Mouse (Mus musculus): ENCODE results near the gene Exoc6. TPM values are rescaled to one million over a fixed set of nuclear protein-coding genes. Genes with fewer than 3 reads are reported as not detected.
"Not testable (repeated sequence)": the region's sequence is repeated elsewhere in the genome, so short reads cannot be mapped to it uniquely, and the experiment has no call there.

The Exoc6 gene
- total RNA-seq, 4 experiments from 2014 or later: 53.9 to 59.3 (median 55.6) TPM

GRCm38 (mm10) chr19:37536426-37536825, 13.8 kb upstream of the Exoc6 start:
- DNase-seq (ENCODE audit: low spot score in 2 of 2): peak in 1 of 2 experiments; percentile 24

- no peak for DNase-seq (ENCODE audit: low spot score in 2 of 2)
Observed at GRCm38 (mm10) chr19:37537717-37538116, 12.5 kb upstream of the Exoc6 start.

- no peak for DNase-seq (ENCODE audit: low spot score in 2 of 2)
Observed at GRCm38 (mm10) chr19:37540201-37540600, 10.0 kb upstream of the Exoc6 start.

- no peak for DNase-seq (ENCODE audit: low spot score in 2 of 2)
Observed at GRCm38 (mm10) chr19:37543537-37544326, 6.5 kb upstream of the Exoc6 start.

- DNase-seq (ENCODE audit: low spot score in 2 of 2): no peak
Observed at GRCm38 (mm10) chr19:37544476-37544875, 5.7 kb upstream of the Exoc6 start.

- DNase-seq (ENCODE audit: low spot score in 2 of 2): no peak
Observed at GRCm38 (mm10) chr19:37545231-37545630, 5.0 kb upstream of the Exoc6 start.

- no peak for DNase-seq (ENCODE audit: low spot score in 2 of 2)
Observed at GRCm38 (mm10) chr19:37545725-37546124, 4.5 kb upstream of the Exoc6 start.

- no peak for DNase-seq (ENCODE audit: low spot score in 2 of 2)
Observed at GRCm38 (mm10) chr19:37546776-37547175, 3.4 kb upstream of the Exoc6 start.

- DNase-seq (ENCODE audit: low spot score in 2 of 2): no peak
Observed at GRCm38 (mm10) chr19:37551040-37551566, 885 bp downstream of the Exoc6 start.

- no peak for DNase-seq (ENCODE audit: low spot score in 2 of 2)
Observed at GRCm38 (mm10) chr19:37553376-37554265, 3.4 kb downstream of the Exoc6 start.

- not testable (repeated sequence) for DNase-seq (ENCODE audit: low spot score in 2 of 2)
Observed at GRCm38 (mm10) chr19:37554266-37554650, 4.0 kb downstream of the Exoc6 start.

GRCm38 (mm10) chr19:37555863-37556566, 5.8 kb downstream of the Exoc6 start:
- no peak for DNase-seq (ENCODE audit: low spot score in 2 of 2)

GRCm38 (mm10) chr19:37557898-37558297, 7.7 kb downstream of the Exoc6 start:
- no peak for DNase-seq (ENCODE audit: low spot score in 2 of 2)

- no peak for DNase-seq (ENCODE audit: low spot score in 2 of 2)
Observed at GRCm38 (mm10) chr19:37559286-37560079, 9.3 kb downstream of the Exoc6 start.

- no peak for DNase-seq (ENCODE audit: low spot score in 2 of 2)
Observed at GRCm38 (mm10) chr19:37560080-37560427, 9.8 kb downstream of the Exoc6 start.

GRCm38 (mm10) chr19:37561106-37561892, 11.1 kb downstream of the Exoc6 start:
- no peak for DNase-seq (ENCODE audit: low spot score in 2 of 2)

GRCm38 (mm10) chr19:37563763-37564162, 13.5 kb downstream of the Exoc6 start:
- DNase-seq (ENCODE audit: low spot score in 2 of 2): no peak

GRCm38 (mm10) chr19:37565806-37566205, 15.6 kb downstream of the Exoc6 start:
- DNase-seq (ENCODE audit: low spot score in 2 of 2): no peak

GRCm38 (mm10) chr19:37569186-37569754, 19.1 kb downstream of the Exoc6 start:
- no peak for DNase-seq (ENCODE audit: low spot score in 2 of 2)

All from gastrocnemius, adult 8-10 months (tissue).